ENCODE assay signal across 9 mouse cellular contexts in the genomic region with DNA sequence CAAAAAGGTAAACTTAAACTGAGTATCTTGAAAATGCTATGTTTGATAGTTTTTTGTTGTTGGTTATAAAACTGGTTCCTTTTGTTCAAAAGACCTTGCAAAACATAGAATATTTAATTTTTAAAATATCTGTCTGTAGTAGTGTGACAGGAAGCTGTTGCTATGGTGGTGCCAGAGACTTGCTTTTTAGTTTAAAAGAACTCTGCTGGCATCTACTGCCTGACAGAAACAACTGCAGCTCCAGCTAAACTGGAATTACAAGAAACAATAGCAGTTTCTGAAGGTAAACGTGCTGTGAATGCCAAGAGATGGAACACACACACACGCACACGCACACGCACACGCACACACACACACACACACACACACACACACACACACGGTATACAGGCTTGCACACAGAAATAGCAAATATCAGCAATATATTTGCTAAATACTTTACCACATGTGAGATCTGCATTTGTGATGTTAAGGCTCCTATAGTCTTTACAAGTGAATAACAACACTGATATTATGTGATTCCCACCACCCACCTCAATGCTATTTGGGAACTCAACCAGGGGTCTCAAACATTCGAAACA. TPM values are rescaled to one million over a fixed set of nuclear protein-coding genes. Genes with fewer than 3 reads are reported as not detected.
DNase-seq lines count a peak whose midpoint lies in the region; ATAC-seq and TF ChIP-seq lines count a peak whose summit lies in the region.
"Had no signal": no experiment of that assay in that cellular context is flagged by ENCODE, and none has a peak within 500 bp of the region (broad histone marks: within the 10 kb centered on the region; RNA-seq: fewer than 3 reads in every experiment).

No protein-coding gene starts in this region.

- no peaks in the 10 kb centered on the region for H3K36me3 ChIP-seq in kidney, postnatal 0 days (ENCODE audit: insufficient read depth, low read length)
- no peaks in the 10 kb centered on the region for H3K36me3 ChIP-seq in kidney, embryonic 15.5 days
- H3K36me3 ChIP-seq: stomach, embryonic 15.5 days had no signal

- no peak overlapping the region for H3K27ac ChIP-seq in kidney, postnatal 0 days
- no peak overlapping the region for H3K27ac ChIP-seq in kidney, embryonic 15.5 days
- H3K27ac ChIP-seq: stomach, embryonic 15.5 days had no signal

- TF ChIP-seq CTCF in kidney, postnatal 0 days (IDR thresholded peaks at IDR 0.05; ENCODE audit: low read depth) = peak; percentile 74
- peak; percentile 76 for TF ChIP-seq CTCF in Patski (IDR thresholded peaks at IDR 0.05)

- POLR2A ChIA-PET in Patski (lab: Charles Lee) = interaction anchor here (0.6 kb wide), 1 partner anchor 244 kb away, joined by 5 read pairs; no protein-coding TSS in a partner anchor

- no peak for ATAC-seq in kidney, postnatal 0 days (replicated peaks; ENCODE audit: low FRiP score, low read depth)
- ATAC-seq in kidney, embryonic 15.5 days (replicated peaks; ENCODE audit: low FRiP score) = no peak
- no peak for ATAC-seq in Patski

- peak; percentile 72 for DNase-seq in kidney, postnatal 0 days (ENCODE audit: low spot score)
- DNase-seq in CD4-positive, CD25-positive, alpha-beta regulatory T cell, adult 2 months (ENCODE audit: low read depth, low spot score) = peak; percentile 78
- DNase-seq in Patski (ENCODE audit: low read depth, low spot score) = no peak
- DNase-seq in lung, postnatal 10 days = peak; percentile 11
- no peak for DNase-seq in gastrocnemius, adult 18-20 months (ENCODE audit: low spot score)
- DNase-seq in spleen, postnatal 4 days (ENCODE audit: low spot score in 2 of 2) = no peak
- DNase-seq in adrenal gland, adult (ENCODE audit: inconsistent age in 2 of 2, low spot score in 1 of 2) = no peak

- H3K27me3 ChIP-seq in kidney, postnatal 0 days (ENCODE audit: insufficient read depth, low read length) = no peaks in the 10 kb centered on the region
- H3K27me3 ChIP-seq in kidney, embryonic 15.5 days = no peaks in the 10 kb centered on the region
- H3K27me3 ChIP-seq in Patski = no peaks in the 10 kb centered on the region
- H3K27me3 ChIP-seq: stomach, embryonic 15.5 days had no signal

- in situ Hi-C loops in Patski (cut with MboI; ENCODE audit: low pct_unique_long_range_greater_than_20kb) = loop anchor here (5.0 to 10.0 kb wide), 3 partner anchors 216 to 599 kb away; no protein-coding TSS in a partner anchor

- H3K9ac ChIP-seq in kidney, postnatal 0 days (ENCODE audit: low read depth, low read length) = no peak overlapping the region
- H3K9ac ChIP-seq in kidney, embryonic 15.5 days = no peak overlapping the region
- H3K9ac ChIP-seq: stomach, embryonic 15.5 days had no signal

- WGBS in kidney, postnatal 0 days = 78% methylated on average over 7 of the region's 7 CpGs
- 76% methylated on average over 7 of the region's 7 CpGs for WGBS in kidney, embryonic 15.5 days

- H3K4me2 ChIP-seq in kidney, postnatal 0 days (ENCODE audit: low read length) = no peak overlapping the region
- no peak overlapping the region for H3K4me2 ChIP-seq in kidney, embryonic 15.5 days
- H3K4me2 ChIP-seq: stomach, embryonic 15.5 days had no signal

- no peaks in the 10 kb centered on the region for H3K9me3 ChIP-seq in kidney, postnatal 0 days (replicated peaks; ENCODE audit: low read length)
- H3K9me3 ChIP-seq in kidney, embryonic 15.5 days (replicated peaks) = no peaks in the 10 kb centered on the region
- H3K9me3 ChIP-seq: stomach, embryonic 15.5 days had no signal

- no peak overlapping the region for H3K4me3 ChIP-seq in kidney, postnatal 0 days (replicated peaks; ENCODE audit: low read depth, low read length)
- H3K4me3 ChIP-seq in kidney, embryonic 15.5 days (replicated peaks) = no peak overlapping the region
- H3K4me3 ChIP-seq: stomach, embryonic 15.5 days had no signal

- H3K4me1 ChIP-seq in kidney, postnatal 0 days (replicated peaks; ENCODE audit: insufficient read depth, low read length) = peaks cover 7% of the 10 kb centered on the region; the same call in 1 of the 2 replicates
- peaks cover 8% of the 10 kb centered on the region; the same call in 1 of the 2 replicates for H3K4me1 ChIP-seq in kidney, embryonic 15.5 days

- CTCF ChIA-PET in Patski (lab: Charles Lee) = interaction anchor here (0.6 to 9.8 kb wide), 10 partner anchors 9 to 442 kb away, joined by 3 to 95 read pairs (median 3); no protein-coding TSS in a partner anchor

RNA-seq across cellular contexts. Expression of a gene that starts 29.1 kb away (rescaled TPM):
- polyA plus RNA-seq in kidney, postnatal 0 days (2015; fragmentation: Nextera tagmentation; extraction: Ambion mirVana) = 48.0 and 52.4 TPM in 2 replicates
- 60.9 and 62.5 TPM in 2 replicates for polyA plus RNA-seq in kidney, embryonic 15.5 days (2015; fragmentation: Nextera tagmentation; extraction: Ambion mirVana)
- polyA plus RNA-seq in Patski (2021) = 131 TPM
- 10 to 100 TPM; 40.0 to 49.3 TPM for total RNA-seq in gastrocnemius, adult 18-20 months (2021)

Comparison
In these comparisons a context has a peak if more than half of its experiments do, and no peak if none do; other contexts are left out.
1. DNase-seq: peak in kidney, postnatal 0 days (single experiment), CD4-positive, CD25-positive, alpha-beta regulatory T cell, adult 2 months (single experiment) and lung, postnatal 10 days (single experiment); none in Patski (single experiment), gastrocnemius, adult 18-20 months (single experiment), spleen, postnatal 4 days (0 of 2) and adrenal gland, adult (0 of 2).